Mouse (Mus musculus): ENCODE measurements around the gene Fcf1. TPM values are rescaled to one million over a fixed set of nuclear protein-coding genes. Genes with fewer than 3 reads are reported as not detected.
A peak's percentile ranks its signal among the peaks of the same experiment; 100 is the strongest.

Fcf1 gene
- polyA plus RNA-seq, 1 experiment from 2014 or later, result 147 TPM

DNA sequence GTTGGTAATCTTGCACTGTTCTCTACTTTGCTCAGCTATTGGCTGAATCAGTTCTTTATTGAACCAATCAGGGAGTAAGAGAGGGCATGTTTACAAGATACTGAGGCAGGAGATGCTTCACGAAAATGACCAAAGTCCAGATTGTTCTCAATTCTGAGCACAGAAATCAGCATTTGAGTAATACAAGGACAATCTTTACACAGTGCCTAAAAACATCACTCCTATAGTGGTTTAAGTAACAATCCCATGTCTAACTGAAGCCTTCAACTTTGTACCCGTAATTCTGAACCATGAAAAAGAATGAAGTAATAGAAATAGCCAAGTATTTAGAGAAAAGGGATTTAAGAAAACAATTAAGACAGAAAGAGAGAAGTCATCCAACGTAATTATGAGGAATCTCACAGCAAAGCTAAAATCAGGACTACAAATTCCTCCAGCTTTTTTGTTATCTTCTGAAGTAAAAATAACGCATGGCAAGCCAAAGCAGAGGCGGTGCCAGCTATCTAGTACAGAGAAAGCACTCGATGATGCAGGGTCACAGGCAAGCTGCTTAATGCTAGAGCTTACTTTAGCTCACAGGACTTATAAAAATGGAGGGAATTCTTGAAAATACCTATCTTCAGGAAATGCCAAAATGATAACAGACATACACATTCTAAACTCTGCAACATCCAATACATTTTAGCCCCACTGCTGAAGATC lies 22.0 kb upstream of the Fcf1 start:
- peaks cover 22% of the 10 kb centered on the region for H3K36me3 ChIP-seq (ENCODE audit: insufficient read depth)

DNA sequence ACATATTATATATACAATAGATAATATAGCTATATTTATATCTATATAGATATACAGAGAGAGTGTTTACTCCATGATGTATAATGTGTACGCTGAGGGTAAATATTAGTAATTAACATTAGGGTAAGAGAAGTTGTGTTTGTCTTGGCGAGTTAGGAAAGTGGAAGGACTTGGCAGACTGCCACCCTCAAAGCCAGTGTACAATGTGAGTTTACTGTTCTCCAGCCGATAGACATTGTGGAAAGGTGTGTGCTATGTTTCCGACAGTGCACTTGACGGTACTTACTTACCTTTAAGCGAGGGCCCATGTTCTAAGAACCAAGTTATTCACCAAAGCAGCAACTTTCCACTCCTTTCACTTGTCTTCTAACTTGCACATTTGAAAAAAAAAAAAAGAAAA lies 19.9 kb upstream of the Fcf1 start:
- DNase-seq, result peak; percentile 72
- Histone ChIP-seq H3K4me3 (ENCODE audit: low read depth, low read length) (no peak overlapping the region), H3K9me3 (ENCODE audit: low read depth, low read length) (no peaks in the 10 kb centered on the region), H3K27ac (ENCODE audit: low read depth) (peak overlapping the region; percentile 37), H3K4me2 (no peak overlapping the region), H3K4me1 (ENCODE audit: insufficient read depth) (peaks cover 2% of the 10 kb centered on the region; the same call in 1 of the 2 replicates), H3K9ac (no peak overlapping the region), H3K27me3 (ENCODE audit: insufficient read depth, low read length) (no peaks in the 10 kb centered on the region), H3K36me3 (ENCODE audit: insufficient read depth) (peaks cover 22% of the 10 kb centered on the region)
- ATAC-seq (ENCODE audit: insufficient read depth), result peak; percentile 54; the same call in 1 of the 2 replicates
- TF ChIP-seq CTCF (IDR thresholded peaks at IDR 0.05; ENCODE audit: low read depth), result no peak
- 51% methylated on average over 6 of the region's 6 CpGs for WGBS

More for the DNA sequence above, 22.0 kb upstream of the Fcf1 start:
- Histone ChIP-seq H3K9me3 (ENCODE audit: low read depth, low read length) (no peaks in the 10 kb centered on the region), H3K4me2 (no peak overlapping the region), H3K9ac (no peak overlapping the region), H3K4me3 (ENCODE audit: low read depth, low read length) (no peak overlapping the region), H3K27ac (ENCODE audit: low read depth) (no peak overlapping the region), H3K27me3 (ENCODE audit: insufficient read depth, low read length) (no peaks in the 10 kb centered on the region), H3K4me1 (ENCODE audit: insufficient read depth) (peaks cover 2% of the 10 kb centered on the region; the same call in 1 of the 2 replicates)
- DNase-seq (no peak), ATAC-seq (ENCODE audit: insufficient read depth) (no peak)
- TF ChIP-seq CTCF (IDR thresholded peaks at IDR 0.05; ENCODE audit: low read depth), result no peak
- 84% methylated on average over 6 of the region's 6 CpGs for WGBS

DNA sequence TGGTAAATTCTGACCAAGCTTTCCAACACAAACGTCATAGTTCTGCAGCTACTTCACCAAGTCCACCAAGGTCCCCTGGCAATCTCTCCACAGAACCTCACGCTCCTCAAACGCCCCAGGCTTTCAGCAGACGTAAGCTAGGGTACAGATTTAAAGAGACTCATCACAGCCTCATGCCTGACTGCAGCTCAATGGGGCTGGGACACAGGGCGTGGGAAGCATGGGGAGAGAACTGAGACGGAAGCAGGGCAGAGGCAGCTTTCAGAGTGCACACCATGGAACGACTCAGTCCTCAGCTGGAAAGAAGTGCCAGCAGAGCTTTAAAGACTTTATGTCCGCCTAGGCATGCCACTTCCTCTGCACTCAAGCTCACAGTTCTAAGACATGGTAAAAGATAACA lies 19.2 kb upstream of the Fcf1 start:
- H3K27me3 ChIP-seq (ENCODE audit: insufficient read depth, low read length), result no peaks in the 10 kb centered on the region
- DNase-seq, result no peak
- 67% methylated on average over 8 of the region's 8 CpGs for WGBS
- H3K9ac ChIP-seq, result no peak overlapping the region
- ATAC-seq (ENCODE audit: insufficient read depth), result no peak
- no peak overlapping the region for H3K4me3 ChIP-seq (ENCODE audit: low read depth, low read length)
- H3K4me2 ChIP-seq, result no peak overlapping the region
- no peak for TF ChIP-seq CTCF (IDR thresholded peaks at IDR 0.05; ENCODE audit: low read depth)
- peak overlapping the region; percentile 37 for H3K27ac ChIP-seq (ENCODE audit: low read depth)
- no peaks in the 10 kb centered on the region for H3K9me3 ChIP-seq (ENCODE audit: low read depth, low read length)
- H3K36me3 ChIP-seq (ENCODE audit: insufficient read depth), result peaks cover 19% of the 10 kb centered on the region
- peaks cover 2% of the 10 kb centered on the region; the same call in 1 of the 2 replicates for H3K4me1 ChIP-seq (ENCODE audit: insufficient read depth)

DNA sequence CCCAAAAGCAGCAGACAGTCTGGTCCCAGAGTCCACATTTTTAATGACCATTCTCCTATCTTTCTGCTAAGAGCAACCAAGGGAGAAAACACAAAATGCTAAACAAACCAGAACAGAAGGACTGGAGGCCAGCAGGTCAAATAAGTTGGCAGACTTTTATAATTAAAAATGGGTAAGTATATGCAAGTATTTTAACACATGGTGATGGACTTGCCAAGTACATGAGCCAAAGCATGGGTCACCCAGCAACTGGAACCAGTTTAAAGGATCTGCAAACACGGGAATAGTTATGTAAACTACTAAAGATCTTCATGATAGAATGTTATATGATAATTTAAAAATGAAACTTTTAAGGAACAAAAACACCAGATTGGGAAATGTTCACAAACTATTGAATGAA lies 18.3 kb upstream of the Fcf1 start:
- TF ChIP-seq CTCF (IDR thresholded peaks at IDR 0.05; ENCODE audit: low read depth), result no peak
- Histone ChIP-seq H3K9ac (no peak overlapping the region), H3K27me3 (ENCODE audit: insufficient read depth, low read length) (no peaks in the 10 kb centered on the region), H3K4me2 (no peak overlapping the region), H3K4me3 (ENCODE audit: low read depth, low read length) (no peak overlapping the region), H3K9me3 (ENCODE audit: low read depth, low read length) (no peaks in the 10 kb centered on the region), H3K4me1 (ENCODE audit: insufficient read depth) (peaks cover 2% of the 10 kb centered on the region; the same call in 1 of the 2 replicates), H3K36me3 (ENCODE audit: insufficient read depth) (peaks cover 15% of the 10 kb centered on the region; the same call in 1 of the 2 replicates), H3K27ac (ENCODE audit: low read depth) (no peak overlapping the region)
- 44% methylated on average over 1 of the region's 1 CpGs for WGBS
- DNase-seq (peak; percentile 80), ATAC-seq (ENCODE audit: insufficient read depth) (peak; percentile 44)

DNA sequence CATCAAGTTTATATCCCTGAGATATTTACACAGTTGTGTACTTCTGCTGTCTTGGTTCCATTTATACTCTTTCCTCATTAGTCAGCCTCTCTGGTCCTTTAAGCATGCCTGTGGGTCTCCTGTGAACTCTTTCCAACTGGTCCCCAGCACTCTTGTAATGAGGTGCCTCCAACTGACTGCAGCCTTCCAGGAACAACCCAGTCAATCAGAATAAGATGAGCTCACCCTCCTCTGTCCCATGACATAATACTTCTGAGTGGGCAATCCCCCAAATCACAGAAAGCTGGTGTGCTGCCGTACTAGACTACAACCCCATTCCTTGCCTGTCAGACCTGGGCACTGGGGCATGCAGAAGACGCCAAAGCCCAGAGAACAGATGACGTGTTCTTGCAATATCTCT lies 14.4 kb upstream of the Fcf1 start:
- H3K4me1 ChIP-seq (ENCODE audit: insufficient read depth), result peaks cover 2% of the 10 kb centered on the region; the same call in 1 of the 2 replicates
- no peak for TF ChIP-seq CTCF (IDR thresholded peaks at IDR 0.05; ENCODE audit: low read depth)
- no peak overlapping the region for H3K27ac ChIP-seq (ENCODE audit: low read depth)
- DNase-seq (peak; percentile 75), ATAC-seq (ENCODE audit: insufficient read depth) (peak; percentile 74)
- H3K4me3 ChIP-seq (ENCODE audit: low read depth, low read length), result no peak overlapping the region
- no peak overlapping the region for H3K4me2 ChIP-seq
- H3K36me3 ChIP-seq (ENCODE audit: insufficient read depth), result no peaks in the 10 kb centered on the region
- 76% methylated on average over 3 of the region's 3 CpGs for WGBS
- H3K9me3 ChIP-seq (ENCODE audit: low read depth, low read length), result no peaks in the 10 kb centered on the region
- no peak overlapping the region for H3K9ac ChIP-seq
- no peaks in the 10 kb centered on the region for H3K27me3 ChIP-seq (ENCODE audit: insufficient read depth, low read length)

DNA sequence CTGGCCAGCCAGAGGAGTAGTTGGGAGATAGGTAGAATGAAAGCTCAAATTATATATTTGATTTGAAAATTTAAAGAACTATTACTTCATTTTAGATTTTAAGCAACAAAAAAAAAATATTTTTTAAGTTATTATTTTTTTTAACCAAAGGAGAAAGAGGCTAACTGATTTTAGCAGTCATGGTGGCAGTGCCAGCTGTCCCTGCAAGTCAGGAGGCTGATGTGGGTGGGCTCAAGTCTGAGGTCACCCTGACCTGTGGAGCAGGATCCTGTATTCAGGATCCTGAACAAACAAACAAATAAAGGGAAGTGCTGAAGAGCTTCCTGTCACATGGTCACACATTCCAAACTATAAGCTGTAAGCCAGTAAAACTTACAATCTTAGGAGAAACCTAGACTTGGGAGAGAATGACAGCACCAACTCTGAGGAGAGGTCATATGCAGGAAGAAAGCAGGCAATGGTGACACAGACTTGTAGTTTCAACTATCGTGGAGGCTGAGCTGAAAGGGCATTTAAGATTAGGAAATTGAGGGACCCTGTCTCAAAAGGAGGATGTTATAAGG lies 11.8 kb upstream of the Fcf1 start:
- Histone ChIP-seq H3K36me3 (ENCODE audit: insufficient read depth) (0 out of 2 replicates have a peak, but pooled peaks cover under 1% of the 10 kb centered on the region), H3K9me3 (ENCODE audit: low read depth, low read length) (no peaks in the 10 kb centered on the region), H3K27ac (ENCODE audit: low read depth) (no peak overlapping the region), H3K4me2 (no peak overlapping the region), H3K4me1 (ENCODE audit: insufficient read depth) (no peaks in the 10 kb centered on the region), H3K4me3 (ENCODE audit: low read depth, low read length) (no peak overlapping the region), H3K9ac (no peak overlapping the region), H3K27me3 (ENCODE audit: insufficient read depth, low read length) (no peaks in the 10 kb centered on the region)
- TF ChIP-seq CTCF (IDR thresholded peaks at IDR 0.05; ENCODE audit: low read depth), result no peak
- DNase-seq (no peak), ATAC-seq (ENCODE audit: insufficient read depth) (no peak)
- WGBS, result 53% methylated on average over 1 of the region's 1 CpGs

DNA sequence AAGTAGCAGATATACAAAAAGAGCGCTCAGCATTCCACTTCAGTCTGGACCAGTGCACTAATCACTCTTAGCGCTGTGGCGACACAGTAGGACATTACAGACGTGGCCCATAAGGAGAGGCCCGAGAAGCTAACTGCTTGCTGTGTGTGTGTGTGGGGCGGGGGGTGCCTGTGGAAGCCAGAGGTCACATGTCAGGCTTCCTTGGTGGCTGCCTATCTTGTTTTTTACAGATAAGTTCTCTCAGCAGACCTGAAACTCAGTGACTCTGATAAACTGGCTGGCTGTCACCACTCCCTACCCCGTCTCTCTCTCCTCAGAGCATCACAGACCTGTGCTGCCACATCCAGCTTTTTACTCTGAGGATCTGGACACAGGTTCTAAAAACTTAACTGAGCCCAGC lies 8.1 kb upstream of the Fcf1 start:
- Histone ChIP-seq H3K4me2 (no peak overlapping the region), H3K27me3 (ENCODE audit: insufficient read depth, low read length) (no peaks in the 10 kb centered on the region), H3K9me3 (ENCODE audit: low read depth, low read length) (no peaks in the 10 kb centered on the region), H3K9ac (no peak overlapping the region), H3K4me3 (ENCODE audit: low read depth, low read length) (no peak overlapping the region), H3K4me1 (ENCODE audit: insufficient read depth) (no peaks in the 10 kb centered on the region), H3K27ac (ENCODE audit: low read depth) (no peak overlapping the region), H3K36me3 (ENCODE audit: insufficient read depth) (peaks cover 5% of the 10 kb centered on the region; the same call in 1 of the 2 replicates)
- 66% methylated on average over 7 of the region's 7 CpGs for WGBS
- ATAC-seq (ENCODE audit: insufficient read depth) (peak; percentile 49; the same call in 1 of the 2 replicates), DNase-seq (no peak)
- no peak for TF ChIP-seq CTCF (IDR thresholded peaks at IDR 0.05; ENCODE audit: low read depth)
